Mouse (Mus musculus): ENCODE measurements around the gene Sell.

GRCm38 (mm10) chr1:164071111-164071510 lies 9.3 kb downstream of the Sell start:
- TF ChIP-seq POLR2A (IDR thresholded peaks at IDR 0.05; ENCODE audit: borderline replicate concordance, extremely low read depth, low read depth, low read length) (no peak), CTCF (IDR thresholded peaks at IDR 0.05; ENCODE audit: insufficient read depth, low read length) (no peak)
